Mouse (Mus musculus) lung, postnatal 0 days (tissue): ENCODE data around the gene Cpne4.

Experiments
- CTCF ChIP-seq: IDR thresholded peaks from 2 replicates; pipeline ENCODE4 v1.5.1; 2016; ENCODE audit warnings: antibody characterized with exemption, mild to moderate bottlenecking
- EP300 ChIP-seq: IDR thresholded peaks from 2 replicates; pipeline ENCODE4 v1.6.1; 2016; ENCODE audit warnings: antibody characterized with exemption, mild to moderate bottlenecking, control low read depth

- TF ChIP-seq CTCF, result no peak
- no peak for TF ChIP-seq EP300
Observed at GRCm38 (mm10) chr9:104922051-104922450, 375.0 kb downstream of the Cpne4 start.
